Mouse (Mus musculus) CH12.LX (cell line): ENCODE results near the gene Rfxank. TPM values are rescaled to one million over a fixed set of nuclear protein-coding genes. Genes with fewer than 3 reads are reported as not detected.

Experiments
- DNase-seq: peaks from one replicate; pipeline ENCODE4 v3.0.0-alpha.2; 2013; ENCODE audit errors: extremely low read depth
- H3K27ac ChIP-seq: 2 replicates; pipeline ENCODE4 v1.5.1; 2012; ENCODE audit warnings: low read depth, mild to moderate bottlenecking, control low read depth, moderate library complexity; ENCODE audit not compliant: insufficient read depth
- H3K27me3 ChIP-seq: replicated peaks from 2 replicates; pipeline ENCODE3; 2012; ENCODE audit warnings: inconsistent platforms
- H3K36me3 ChIP-seq, 2 experiments: replicated peaks in 1 of 2; 2 replicates each; pipeline versions ENCODE3 to v1.6.1; 2012; ENCODE audit warnings: inconsistent platforms in 1 of 2, low read length in 1 of 2, mild to moderate bottlenecking in 1 of 2, mixed read lengths in 1 of 2, moderate library complexity in 1 of 2; ENCODE audit not compliant: control insufficient read depth in 1 of 2, insufficient read depth in 1 of 2
- H3K4me1 ChIP-seq, 2 experiments: 2 replicates each; pipeline ENCODE4 v1.6.1; 2012; ENCODE audit warnings: inconsistent platforms in 1 of 2, moderate library complexity in 1 of 2; ENCODE audit not compliant: insufficient read depth in 2 of 2, control insufficient read depth in 1 of 2
- H3K4me2 ChIP-seq: 2 replicates; pipeline ENCODE4 v1.6.1; 2012; ENCODE audit warnings: low read depth, mild to moderate bottlenecking, control low read depth; ENCODE audit not compliant: poor library complexity, insufficient read depth, severe bottlenecking
- H3K4me3 ChIP-seq, 3 experiments: fragments of 150-350 bp in 1 of 3; sonication (generic) in 1 of 3; replicated peaks in 1 of 3; 2 replicates each; pipeline versions ENCODE3 to v1.5.1; 2011 to 2012; ENCODE audit warnings: low read depth in 2 of 3, low read length in 2 of 3, mild to moderate bottlenecking in 2 of 3, moderate library complexity in 2 of 3, control low read depth in 1 of 3, improper control_type of control experiment in 1 of 3, inconsistent platforms in 1 of 3, mixed read lengths in 1 of 3; ENCODE audit not compliant: poor library complexity in 1 of 3
- H3K79me2 ChIP-seq: replicated peaks from 2 replicates; pipeline ENCODE4 v1.6.1; 2012; ENCODE audit warnings: mild to moderate bottlenecking, moderate library complexity; ENCODE audit not compliant: control insufficient read depth, poor library complexity, insufficient read depth, severe bottlenecking; ENCODE audit errors: extremely low read depth
- H3K9ac ChIP-seq: 2 replicates; pipeline ENCODE4 v1.6.1; 2012; ENCODE audit warnings: low read depth, mild to moderate bottlenecking, control low read depth, moderate library complexity; ENCODE audit not compliant: insufficient read depth
- H3K9me3 ChIP-seq: replicated peaks from 2 replicates; pipeline ENCODE3; 2012; ENCODE audit warnings: low read length, inconsistent platforms, mixed read lengths
- CHD1 ChIP-seq: IDR thresholded peaks from 2 replicates; pipeline ENCODE4 v1.6.1; 2012; ENCODE audit warnings: low read depth, low read length, improper control_type of control experiment, inconsistent platforms
- CHD2 ChIP-seq: IDR thresholded peaks from 2 replicates; pipeline ENCODE4 v1.6.1; 2011; ENCODE audit warnings: low read length, improper control_type of control experiment
- ELF1 ChIP-seq: IDR thresholded peaks from 2 replicates; pipeline ENCODE4 v1.6.1; 2014; ENCODE audit warnings: low read depth, mild to moderate bottlenecking, inconsistent platforms, low read length, improper control_type of control experiment
- EP300 ChIP-seq: IDR thresholded peaks from 2 replicates; pipeline ENCODE4 v1.6.1; 2011; ENCODE audit warnings: low read length, improper control_type of control experiment
- ETS1 ChIP-seq: conservative IDR thresholded peaks from 2 replicates; pipeline ENCODE4 v1.6.1; 2012; ENCODE audit warnings: low read depth, mild to moderate bottlenecking, inconsistent platforms, low read length, improper control_type of control experiment, moderate library complexity
- IRF4 ChIP-seq: IDR thresholded peaks from 2 replicates; pipeline ENCODE4 v1.6.1; 2014; ENCODE audit warnings: low read depth, mild to moderate bottlenecking, inconsistent platforms, low read length, improper control_type of control experiment
- JUN ChIP-seq: IDR thresholded peaks from 2 replicates; pipeline ENCODE4 v1.6.1; 2011; ENCODE audit warnings: low read depth, mild to moderate bottlenecking, low read length, improper control_type of control experiment, moderate library complexity; ENCODE audit not compliant: insufficient read depth
- JUND ChIP-seq: conservative IDR thresholded peaks from 2 replicates; pipeline ENCODE4 v1.6.1; 2011; ENCODE audit warnings: low read depth, low read length, improper control_type of control experiment
- KAT2A ChIP-seq: IDR thresholded peaks from 2 replicates; pipeline ENCODE4 v1.6.1; 2012; ENCODE audit warnings: low read length, improper control_type of control experiment, inconsistent platforms; ENCODE audit not compliant: insufficient replicate concordance
- MEF2A ChIP-seq: IDR thresholded peaks from 2 replicates; pipeline ENCODE4 v1.6.1; 2014; ENCODE audit warnings: low read depth, mild to moderate bottlenecking, inconsistent platforms, low read length, improper control_type of control experiment, borderline replicate concordance
- NELFE ChIP-seq: IDR thresholded peaks from 2 replicates; pipeline ENCODE4 v1.6.1; 2011; ENCODE audit warnings: low read depth, low read length, improper control_type of control experiment
- NRF1 ChIP-seq: IDR thresholded peaks from 2 replicates; pipeline ENCODE4 v1.6.1; 2014; ENCODE audit warnings: low read depth, mild to moderate bottlenecking, inconsistent platforms, low read length, improper control_type of control experiment, moderate library complexity
- POLR2A ChIP-seq: IDR thresholded peaks from 2 replicates; pipeline ENCODE4 v1.6.1; 2011; ENCODE audit warnings: low read depth, mild to moderate bottlenecking, improper control_type of control experiment, low read length
- POLR2AphosphoS2 ChIP-seq: IDR thresholded peaks from 2 replicates; pipeline ENCODE4 v1.6.1; 2011; ENCODE audit warnings: low read depth, low read length, improper control_type of control experiment
- RAD21 ChIP-seq: IDR thresholded peaks from 2 replicates; pipeline ENCODE4 v1.6.1; 2011; ENCODE audit warnings: low read depth, mild to moderate bottlenecking, low read length, improper control_type of control experiment, moderate library complexity
- RCOR1 ChIP-seq: conservative IDR thresholded peaks from 2 replicates; pipeline ENCODE4 v1.6.1; 2012; ENCODE audit warnings: low read depth, mild to moderate bottlenecking, inconsistent platforms, low read length, improper control_type of control experiment
- SIN3A ChIP-seq: IDR thresholded peaks from 2 replicates; pipeline ENCODE4 v1.6.1; 2012; ENCODE audit warnings: low read length, improper control_type of control experiment, inconsistent platforms
- SMC3 ChIP-seq: IDR thresholded peaks from 2 replicates; pipeline ENCODE4 v1.6.1; 2011; ENCODE audit warnings: low read depth, low read length, improper control_type of control experiment
- TBP ChIP-seq: conservative IDR thresholded peaks from 2 replicates; pipeline ENCODE4 v1.6.1; 2011; ENCODE audit warnings: low read depth, low read length, improper control_type of control experiment
- TCF12 ChIP-seq: IDR thresholded peaks from 2 replicates; pipeline ENCODE4 v1.6.1; 2014; ENCODE audit warnings: low read depth, mild to moderate bottlenecking, inconsistent platforms, low read length, improper control_type of control experiment
- UBTF ChIP-seq: IDR thresholded peaks from 2 replicates; pipeline ENCODE4 v1.6.1; 2012; ENCODE audit warnings: low read depth, mild to moderate bottlenecking, inconsistent platforms, low read length, improper control_type of control experiment, moderate library complexity
- ZMIZ1 ChIP-seq: IDR thresholded peaks from 2 replicates; pipeline ENCODE4 v1.6.1; 2012; ENCODE audit warnings: low read depth, mild to moderate bottlenecking, inconsistent platforms, low read length, improper control_type of control experiment
- dilution Hi-C: fragments of 300-500 bp; cut with MboI; formaldehyde crosslinking; loops from 2 replicates; pipeline ENCODE4 v1.14.3; 2020; ENCODE audit warnings: low sequenced_read_pairs; ENCODE audit not compliant: extremely low pct_unique_long_range_greater_than_20kb, extremely low pct_ligation_motif_present
- in situ Hi-C: fragments of 300-500 bp; cut with MboI; formaldehyde crosslinking; loops from 3 replicates; pipeline ENCODE4 v1.14.3; 2019; ENCODE audit warnings: low sequenced_read_pairs, low pct_ligation_motif_present, low pct_unique_long_range_greater_than_20kb, mixed read lengths
- polyA plus RNA-seq: library from polyadenylated mRNA; unstranded; fragments of >175 nt; gene quantifications from 2 replicates; pipeline ENCODE4 v1.2.1, GENCODE M21; 2012; ENCODE audit warnings: low read depth; ENCODE audit not compliant: insufficient read length
- total RNA-seq, 2 experiments: library from RNA; depleted of rRNA; stranded (reverse); fragments of 300-350 nt in 1 of 2; fragments of >200 nt in 1 of 2; gene quantifications; 2 replicates each; pipeline ENCODE4 v1.2.3; 2012 to 2014

Gene Rfxank
- total and polyA plus RNA-seq, 3 experiments = 12.3 to 17.2 (median 13.4) TPM

DNA sequence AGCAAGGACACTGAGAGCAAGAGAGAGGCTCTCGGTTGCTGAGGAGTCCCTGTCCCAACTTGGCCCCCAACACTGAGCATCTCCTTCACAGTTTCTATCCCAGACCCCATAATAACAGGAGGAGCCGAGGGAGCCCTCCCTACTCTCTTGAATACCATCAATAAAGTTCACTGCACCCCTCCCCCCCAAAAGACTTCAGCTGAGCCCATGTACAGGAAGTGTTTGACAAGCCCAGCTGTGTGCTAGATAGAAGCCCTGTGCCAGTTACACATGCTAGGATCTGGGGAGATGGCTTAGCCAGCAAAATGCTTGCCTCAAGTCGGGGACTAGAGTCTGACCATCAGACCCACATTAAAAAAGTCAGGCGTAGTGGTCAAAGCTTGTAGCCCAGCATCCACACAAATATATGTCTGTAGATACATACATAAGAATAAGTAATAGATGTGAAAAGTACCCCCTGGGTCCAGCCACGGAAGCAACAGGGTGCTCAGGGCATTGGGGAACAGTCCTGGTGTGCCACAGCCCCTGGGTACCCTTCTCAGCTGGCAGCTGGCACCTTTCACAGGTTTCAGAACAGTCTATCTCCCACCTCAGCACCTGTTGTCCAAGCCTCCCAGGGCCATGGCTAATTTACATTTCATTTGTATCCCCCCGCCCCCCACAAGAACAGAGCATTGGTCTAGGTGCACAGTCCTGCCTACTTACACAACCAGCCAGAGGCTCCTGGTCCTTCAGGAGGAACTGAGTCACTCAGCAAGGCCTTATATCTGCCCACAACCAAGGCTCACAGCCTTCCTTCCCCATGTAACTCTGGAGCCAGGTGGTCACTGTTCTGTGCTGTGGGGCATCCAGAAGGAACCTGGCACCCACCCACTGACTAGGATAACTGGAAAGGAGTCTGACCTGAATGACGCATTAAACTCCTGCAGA is 9.0 kb upstream of the Rfxank start:
- no peak overlapping the region for H3K4me3 ChIP-seq
- in situ Hi-C loops = no loop called here
- H3K79me2 ChIP-seq = peaks cover 4% of the 10 kb centered on the region
- DNase-seq = peak; percentile 74
- H3K4me2 ChIP-seq = no peak overlapping the region
- 0 out of 2 replicates have a peak, but pooled peaks have one; percentile 1 for TF ChIP-seq NRF1
- TF ChIP-seq RCOR1 = no peak
- TF ChIP-seq EP300 = no peak
- TF ChIP-seq CHD2 = 0 out of 2 replicates have a peak, but pooled peaks have one; percentile 45
- peak; percentile 82; the same call in 1 of the 2 replicates for TF ChIP-seq TCF12
- 0 out of 2 replicates have a peak, but pooled peaks have one; percentile 1 for TF ChIP-seq CHD1
- TF ChIP-seq KAT2A = no peak
- peak; percentile 60; the same call in 1 of the 2 replicates for TF ChIP-seq SIN3A
- peak; percentile 60 for TF ChIP-seq ETS1
- TF ChIP-seq JUN = 0 out of 2 replicates have a peak, but pooled peaks have one; percentile 1
- TF ChIP-seq POLR2A = peak; percentile 62
- peak; percentile 49; the same call in 1 of the 2 replicates for TF ChIP-seq NELFE
- no peak for TF ChIP-seq UBTF
- peak; percentile 86 for TF ChIP-seq ZMIZ1
- TF ChIP-seq IRF4 = peak; percentile 68; the same call in 1 of the 2 replicates
- TF ChIP-seq JUND = no peak
- 0 out of 2 replicates have a peak, but pooled peaks have one; percentile 6 for TF ChIP-seq SMC3
- TF ChIP-seq ELF1 = peak; percentile 42; the same call in 1 of the 2 replicates
- TF ChIP-seq RAD21 = no peak; the same call in 1 of the 2 replicates
- peak; percentile 91 for TF ChIP-seq POLR2AphosphoS2
- TF ChIP-seq MEF2A = peak; percentile 65; the same call in 1 of the 2 replicates
- TF ChIP-seq TBP = 0 out of 2 replicates have a peak, but pooled peaks have one; percentile 36
- dilution Hi-C loops = no loop called here
- H3K36me3 ChIP-seq = peaks cover 26 to 43% of the 10 kb centered on the region in 2 experiments
- no peaks in the 10 kb centered on the region for H3K27me3 ChIP-seq
- H3K4me1 ChIP-seq = peaks cover 60 to 91% of the 10 kb centered on the region in 2 experiments
- H3K9me3 ChIP-seq = peaks cover 5% of the 10 kb centered on the region
- H3K9ac ChIP-seq = no peak overlapping the region
- peak overlapping the region; percentile 99 for H3K27ac ChIP-seq
